10 mouse cellular contexts compared by ENCODE assay signal in the genomic region with DNA sequence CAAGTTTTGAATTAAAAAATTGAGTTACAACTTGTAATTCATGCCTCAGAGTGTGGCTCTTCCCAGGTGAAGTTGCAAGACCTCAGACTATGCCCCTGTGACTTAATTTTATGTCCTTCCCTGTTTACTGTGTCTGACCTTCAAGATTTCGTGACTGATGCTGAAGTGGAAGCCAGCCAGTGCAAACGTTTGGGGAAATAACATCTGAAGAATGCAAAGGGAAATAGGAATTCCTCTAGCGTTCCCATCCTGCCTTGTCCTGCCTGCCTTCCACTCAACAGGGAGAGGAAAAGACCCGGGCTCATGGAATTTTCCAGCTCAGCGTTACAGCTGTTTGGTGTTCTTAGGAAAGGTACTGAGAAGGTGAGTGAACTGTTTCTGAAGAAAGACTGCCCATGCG.
"Had no signal": no experiment of that assay in that cellular context is flagged by ENCODE, and none has a peak within 500 bp of the region (broad histone marks: within the 10 kb centered on the region; RNA-seq: fewer than 3 reads in every experiment).

No protein-coding gene starts in this region.

- H3K4me1 ChIP-seq: liver, embryonic 15.5 days; midbrain, embryonic 13.5 days; stomach, embryonic 15.5 days had no signal

- H3K27ac ChIP-seq: liver, embryonic 15.5 days; midbrain, embryonic 13.5 days; stomach, embryonic 15.5 days had no signal

- H3K27me3 ChIP-seq: liver, embryonic 15.5 days; midbrain, embryonic 13.5 days; stomach, embryonic 15.5 days had no signal

- ATAC-seq: lung, postnatal 0 days; midbrain, embryonic 13.5 days had no signal

- DNase-seq: lung, adult 2 months; lung, postnatal 36 days; right cerebral cortex, postnatal 14 days; thymus, adult 2 months; thymus, postnatal 25 days had no signal

- H3K4me3 ChIP-seq: liver, embryonic 15.5 days; midbrain, embryonic 13.5 days; stomach, embryonic 15.5 days had no signal

- H3K9ac ChIP-seq: liver, embryonic 15.5 days; midbrain, embryonic 13.5 days; stomach, embryonic 15.5 days had no signal

- H3K4me2 ChIP-seq: liver, embryonic 11.5 days; liver, embryonic 15.5 days; midbrain, embryonic 13.5 days; stomach, embryonic 15.5 days had no signal

- H3K9me3 ChIP-seq: liver, embryonic 15.5 days; midbrain, embryonic 13.5 days; stomach, embryonic 15.5 days had no signal
